Mouse (Mus musculus): Measurements from ENCODE around the gene Klhl5. TPM values are rescaled to one million over a fixed set of nuclear protein-coding genes. Genes with fewer than 3 reads are reported as not detected.

Klhl5 gene
- polyA plus RNA-seq, 1 experiment from 2014 or later, result 52.3 TPM

DNA sequence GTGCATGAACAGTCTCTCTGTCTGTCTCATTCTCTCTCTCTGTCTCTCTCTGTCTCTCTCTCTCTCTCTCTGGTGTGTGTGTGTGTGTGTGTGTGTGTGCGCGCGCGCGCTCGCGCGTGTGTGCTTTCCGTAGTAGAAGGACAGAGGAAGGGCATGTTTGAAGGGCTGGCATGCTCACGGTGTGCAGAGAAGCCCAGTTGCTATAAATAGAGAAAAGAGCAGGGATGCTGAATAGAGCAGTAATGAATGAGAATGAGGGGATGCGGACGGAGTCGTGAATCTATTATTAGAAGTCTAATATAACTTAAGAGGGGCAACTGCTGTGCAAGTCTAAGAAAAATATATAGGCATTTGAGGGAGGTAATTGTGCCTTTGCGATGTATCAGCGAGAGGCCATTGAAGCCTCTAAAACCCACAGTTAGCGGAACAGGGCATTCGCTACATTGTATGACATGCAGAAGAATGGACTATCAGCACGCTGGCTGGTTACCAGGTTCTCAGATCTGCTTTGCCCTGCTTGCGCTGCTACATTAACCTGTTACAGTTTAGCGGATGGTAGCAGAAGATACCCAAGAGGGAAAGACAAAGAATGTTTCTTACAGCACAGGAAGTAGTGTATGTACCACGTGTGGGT is 73.9 kb downstream of the Klhl5 start:
- Histone ChIP-seq H3K27me3 (no peaks in the 10 kb centered on the region), H3K27ac (peak overlapping the region; percentile 55), H3K4me2 (no peak overlapping the region), H3K4me1 (replicated peaks) (peaks cover 23% of the 10 kb centered on the region), H3K9me3 (no peaks in the 10 kb centered on the region), H3K4me3 (no peak overlapping the region), H3K9ac (no peak overlapping the region), H3K36me3 (no peaks in the 10 kb centered on the region)
- WGBS, result 66% methylated on average over 21 of the region's 21 CpGs
- peak; percentile 52; the same call in 1 of the 2 replicates for ATAC-seq (ENCODE audit: low FRiP score)

DNA sequence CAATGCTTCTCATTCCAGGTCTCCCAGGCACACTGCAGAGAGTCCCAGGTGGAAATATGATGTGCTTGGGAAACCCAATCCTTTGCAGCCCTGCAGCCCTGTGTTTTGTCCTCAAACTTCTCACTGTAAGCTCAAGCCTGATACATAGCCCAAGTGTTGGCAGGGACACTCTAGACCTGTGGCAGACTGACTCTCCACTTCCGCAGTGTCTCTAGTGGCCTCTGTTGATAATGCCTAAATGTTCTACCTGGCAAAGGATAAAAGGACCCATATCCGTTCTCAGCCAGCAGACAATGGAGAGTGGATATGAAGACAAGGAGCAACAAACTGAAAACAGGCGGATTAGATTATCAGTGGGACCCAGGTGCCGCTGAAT is 74.4 kb downstream of the Klhl5 start:
- H3K4me1 ChIP-seq (replicated peaks), result peaks cover 20% of the 10 kb centered on the region
- no peaks in the 10 kb centered on the region for H3K36me3 ChIP-seq
- no peak overlapping the region for H3K9ac ChIP-seq
- H3K4me2 ChIP-seq, result no peak overlapping the region
- peak overlapping the region; percentile 55 for H3K27ac ChIP-seq
- H3K27me3 ChIP-seq, result no peaks in the 10 kb centered on the region
- no peaks in the 10 kb centered on the region for H3K9me3 ChIP-seq
- no peak overlapping the region for H3K4me3 ChIP-seq
- ATAC-seq (ENCODE audit: low FRiP score), result 0 out of 2 replicates have a peak, but pooled peaks have one; percentile 24
- 76% methylated on average over 4 of the region's 4 CpGs for WGBS

DNA sequence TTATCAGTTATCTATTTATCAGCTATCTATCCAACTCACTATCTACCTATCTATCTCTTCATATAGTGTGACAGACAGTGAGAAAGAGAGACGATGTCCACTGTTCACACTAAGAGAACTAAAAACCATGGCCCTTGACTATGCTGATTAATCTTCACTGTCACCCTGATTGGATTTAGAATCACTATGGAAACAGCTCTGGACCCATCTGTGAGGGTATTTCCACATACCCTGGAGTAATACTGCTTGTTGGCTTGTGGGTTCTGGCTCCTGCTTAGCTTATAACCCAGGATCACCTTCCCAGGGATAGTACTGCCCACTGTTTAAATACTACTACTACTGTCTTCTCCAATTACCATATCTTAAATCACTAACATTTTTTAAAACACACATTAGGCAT is 74.9 kb downstream of the Klhl5 start:
- H3K4me1 ChIP-seq (replicated peaks), result peaks cover 15% of the 10 kb centered on the region
- H3K36me3 ChIP-seq, result no peaks in the 10 kb centered on the region
- H3K4me3 ChIP-seq, result no peak overlapping the region
- no peaks in the 10 kb centered on the region for H3K27me3 ChIP-seq
- no peak overlapping the region for H3K4me2 ChIP-seq
- ATAC-seq (ENCODE audit: low FRiP score), result no peak
- WGBS, result 52% methylated on average over 1 of the region's 1 CpGs
- H3K27ac ChIP-seq, result no peak overlapping the region
- no peaks in the 10 kb centered on the region for H3K9me3 ChIP-seq
- no peak overlapping the region for H3K9ac ChIP-seq

DNA sequence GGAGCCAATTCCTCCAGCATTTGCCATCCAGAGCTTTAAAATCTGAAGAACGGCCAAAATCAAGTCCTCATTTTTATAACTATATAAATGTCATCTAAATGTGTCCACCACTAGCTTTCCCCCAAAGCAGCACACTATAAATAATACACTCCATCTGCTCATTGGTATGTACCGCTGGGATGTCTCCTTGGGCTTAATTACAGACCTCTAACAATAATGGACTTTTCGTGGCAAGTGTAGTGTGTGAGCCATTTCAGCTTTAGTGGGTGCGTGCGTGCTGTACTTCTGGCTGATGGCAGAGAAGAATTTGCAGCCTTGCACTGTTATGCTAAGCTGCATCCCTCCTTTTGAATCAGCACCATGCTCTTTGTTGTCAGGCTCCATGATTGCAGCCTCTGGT is 84.3 kb downstream of the Klhl5 start:
- Histone ChIP-seq H3K9me3 (peaks cover 8% of the 10 kb centered on the region; the same call in 1 of the 2 replicates), H3K9ac (no peak overlapping the region), H3K27me3 (no peaks in the 10 kb centered on the region), H3K4me3 (no peak overlapping the region), H3K4me2 (no peak overlapping the region), H3K27ac (no peak overlapping the region), H3K36me3 (no peaks in the 10 kb centered on the region), H3K4me1 (replicated peaks) (no peaks in the 10 kb centered on the region)
- ATAC-seq (ENCODE audit: low FRiP score), result no peak
- WGBS, result 92% methylated on average over 5 of the region's 5 CpGs

DNA sequence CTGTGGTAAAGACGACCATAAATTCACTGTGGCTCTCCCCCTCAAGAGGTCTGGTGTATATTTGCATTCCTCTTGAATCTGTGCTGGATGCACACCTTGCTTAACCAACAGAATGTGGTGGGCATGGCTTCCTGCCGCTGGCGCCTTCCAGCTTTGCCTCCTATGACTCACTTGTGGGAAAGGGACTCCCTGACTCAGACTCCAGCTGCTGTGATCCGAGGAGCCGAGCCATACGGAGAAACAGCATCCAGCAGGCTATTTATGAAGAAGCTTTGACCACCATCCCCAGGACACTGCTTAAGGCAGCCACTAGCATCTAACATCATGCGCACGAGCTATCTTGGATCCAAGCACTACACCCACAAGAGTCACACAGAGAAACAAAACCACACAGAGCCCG is 87.1 kb downstream of the Klhl5 start:
- WGBS, result 90% methylated on average over 9 of the region's 9 CpGs

DNA sequence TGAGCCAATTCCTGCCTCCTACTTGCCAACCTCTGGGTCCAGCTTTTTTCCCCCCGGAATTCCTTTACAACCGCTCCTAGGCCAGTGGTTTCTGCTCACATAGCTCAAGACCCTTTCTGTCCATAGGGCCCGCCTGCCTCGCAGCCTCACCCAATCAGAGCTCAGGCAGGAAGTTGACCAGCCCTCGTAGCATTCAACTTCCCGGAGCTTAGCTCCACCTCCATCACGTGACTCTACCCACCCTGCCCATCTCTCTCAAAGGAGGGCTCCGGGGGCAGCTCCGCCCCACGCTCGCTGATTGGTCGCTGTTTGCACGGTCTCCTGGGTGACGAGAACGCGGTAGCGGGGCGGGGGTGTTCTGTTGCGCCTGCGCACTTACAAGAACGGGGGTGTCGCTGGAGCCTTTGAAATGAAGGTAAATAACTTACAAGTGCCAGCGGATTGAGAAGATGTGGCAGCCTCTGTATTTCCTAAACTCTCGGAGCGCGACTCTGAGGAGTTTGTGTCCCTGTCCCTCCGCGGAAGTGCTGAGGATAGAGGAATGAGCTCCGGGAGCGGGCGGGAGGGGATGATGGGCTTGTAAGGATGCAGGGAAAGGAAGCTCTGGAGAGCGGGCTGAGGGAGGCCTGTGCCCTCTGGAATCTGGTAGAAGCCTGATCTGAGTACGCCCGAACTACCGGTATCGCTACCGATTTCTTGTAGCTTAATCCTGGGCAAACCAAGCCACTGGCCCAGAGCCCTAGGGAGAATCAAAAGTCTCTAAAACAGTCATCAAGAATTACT is 92.2 kb downstream of the Klhl5 start, which contains the start of gene Wdr19:
Wdr19 (plus strand) TSS at position 351 of the 783 bp plus-strand sequence.
- ATAC-seq (ENCODE audit: low FRiP score), result peak; percentile 100
- Histone ChIP-seq H3K36me3 (peaks cover 5% of the 10 kb centered on the region), H3K27me3 (no peaks in the 10 kb centered on the region), H3K4me3 (peak within 1 kb of the TSS; percentile 56), H3K9ac (peak within 1 kb of the TSS; percentile 79), H3K27ac (peak within 1 kb of the TSS; percentile 80), H3K9me3 (no peaks in the 10 kb centered on the region), H3K4me2 (peak within 1 kb of the TSS; percentile 74), H3K4me1 (replicated peaks) (peaks cover 11% of the 10 kb centered on the region)
- WGBS, result under 1% methylated on average over 37 of the region's 37 CpGs

More for the DNA sequence above, 87.1 kb downstream of the Klhl5 start:
- ATAC-seq (ENCODE audit: low FRiP score), result no peak
- Histone ChIP-seq H3K36me3 (no peaks in the 10 kb centered on the region), H3K27me3 (no peaks in the 10 kb centered on the region), H3K4me1 (replicated peaks) (peaks cover 3% of the 10 kb centered on the region; the same call in 1 of the 2 replicates), H3K4me2 (no peak overlapping the region), H3K27ac (no peak overlapping the region), H3K9ac (no peak overlapping the region), H3K4me3 (no peak overlapping the region), H3K9me3 (peaks cover 8% of the 10 kb centered on the region; the same call in 1 of the 2 replicates)

DNA sequence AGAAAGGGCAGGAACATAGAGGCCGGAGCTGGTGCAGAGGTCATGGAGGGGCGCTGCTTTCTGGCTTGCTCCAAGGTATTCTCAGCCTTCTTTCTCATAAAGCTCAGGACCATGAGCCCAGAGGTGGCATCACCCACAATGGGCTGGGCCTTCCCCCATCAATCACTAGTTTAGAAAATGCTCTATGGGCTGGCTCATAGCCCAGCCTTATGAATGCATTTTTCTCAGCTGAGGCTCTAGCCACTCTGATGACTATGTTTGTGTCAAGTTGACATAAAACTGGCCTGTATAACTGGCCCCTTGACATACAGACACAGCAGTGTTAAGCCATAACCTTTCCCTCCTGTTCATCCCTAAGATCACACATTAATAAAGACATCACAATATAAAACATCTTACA is 97.4 kb downstream of the Klhl5 start:
- peaks cover 8% of the 10 kb centered on the region for H3K4me1 ChIP-seq (replicated peaks)
- ATAC-seq (ENCODE audit: low FRiP score), result no peak
- no peak overlapping the region for H3K4me2 ChIP-seq
- no peak overlapping the region for H3K27ac ChIP-seq
- H3K9me3 ChIP-seq, result no peaks in the 10 kb centered on the region
- H3K36me3 ChIP-seq, result peaks cover 22% of the 10 kb centered on the region
- H3K27me3 ChIP-seq, result no peaks in the 10 kb centered on the region
- H3K9ac ChIP-seq, result no peak overlapping the region
- WGBS, result 80% methylated on average over 2 of the region's 2 CpGs
- no peak overlapping the region for H3K4me3 ChIP-seq

DNA sequence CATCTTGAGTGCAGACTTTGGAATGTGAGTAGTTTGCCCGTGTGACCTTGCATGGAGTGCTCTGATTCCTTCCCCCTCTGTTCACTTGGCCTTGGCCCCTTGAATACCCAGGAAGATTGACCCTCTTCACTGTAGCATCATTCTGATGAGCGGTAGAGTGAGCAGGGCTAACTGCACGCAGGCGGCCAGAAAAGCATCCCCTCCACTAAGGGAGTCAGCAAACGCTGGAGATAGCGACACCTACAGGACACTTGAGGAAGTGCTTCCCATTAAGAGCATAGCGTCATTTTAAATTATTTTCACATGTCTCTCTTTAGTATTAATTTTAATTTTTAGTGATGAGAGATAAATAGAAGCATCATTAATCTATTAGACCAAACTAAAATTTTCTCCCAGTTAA is 106.0 kb downstream of the Klhl5 start:
- Histone ChIP-seq H3K9ac (no peak overlapping the region), H3K4me2 (no peak overlapping the region), H3K4me3 (no peak overlapping the region), H3K27ac (no peak overlapping the region), H3K4me1 (replicated peaks) (no peaks in the 10 kb centered on the region), H3K27me3 (no peaks in the 10 kb centered on the region), H3K9me3 (no peaks in the 10 kb centered on the region), H3K36me3 (peaks cover 16% of the 10 kb centered on the region; the same call in 1 of the 2 replicates)
- 22% methylated on average over 7 of the region's 7 CpGs for WGBS
- ATAC-seq (ENCODE audit: low FRiP score), result no peak

Other genes with a start within 250 kb of the Klhl5 start
- gene Tlr1, start 174.0 kb upstream of the Klhl5 start, polyA plus RNA-seq (2015; fragmentation: Nextera tagmentation; extraction: Ambion mirVana), result 0.36 and 0.39 TPM in 2 replicates
- 0.42 and 0.57 TPM in 2 replicates for gene Tlr6, start 147.4 kb upstream of the Klhl5 start, polyA plus RNA-seq (2015; fragmentation: Nextera tagmentation; extraction: Ambion mirVana)
- gene Fam114a1, start 137.5 kb upstream of the Klhl5 start, polyA plus RNA-seq (2015; fragmentation: Nextera tagmentation; extraction: Ambion mirVana), result 11.8 and 13.3 TPM in 2 replicates
- 0.19 TPM in 1 of 2 replicates, not detected in the other for gene Tmem156, start 15.4 kb upstream of the Klhl5 start, polyA plus RNA-seq (2015; fragmentation: Nextera tagmentation; extraction: Ambion mirVana)
- 12.2 and 12.3 TPM in 2 replicates for gene Wdr19, start 92.2 kb downstream of the Klhl5 start, polyA plus RNA-seq (2015; fragmentation: Nextera tagmentation; extraction: Ambion mirVana)
- gene Rfc1, start 228.1 kb downstream of the Klhl5 start, polyA plus RNA-seq (2015; fragmentation: Nextera tagmentation; extraction: Ambion mirVana), result 39.2 and 40.6 TPM in 2 replicates
- gene Klb, start 240.8 kb downstream of the Klhl5 start, polyA plus RNA-seq (2015; fragmentation: Nextera tagmentation; extraction: Ambion mirVana), result 0.09 TPM in 1 of 2 replicates, not detected in the other

Measured in hindbrain, embryonic 13.5 days (tissue).